ENCODE assay signal across 9 mouse cellular contexts in the genomic region with DNA sequence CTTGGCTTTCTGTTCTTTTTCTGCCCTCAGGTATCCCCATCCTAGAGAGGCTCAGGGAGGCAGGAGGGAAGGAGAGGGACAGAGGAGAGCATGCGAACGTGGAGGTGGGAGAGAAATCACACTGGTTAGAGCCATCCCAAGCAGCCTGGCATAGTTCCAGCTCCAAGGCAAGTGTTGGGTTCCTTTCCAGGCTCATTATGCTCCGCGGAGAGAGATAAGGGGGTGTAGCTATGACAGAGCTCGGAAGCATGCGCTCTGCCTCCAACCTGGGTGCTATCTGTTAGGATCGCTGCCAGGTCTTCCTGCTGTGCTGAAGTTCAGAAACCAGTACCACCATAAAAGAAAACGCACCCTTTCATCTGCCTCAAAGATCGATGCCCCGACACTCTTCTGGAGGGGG. TPM values are rescaled to one million over a fixed set of nuclear protein-coding genes. Genes with fewer than 3 reads are reported as not detected.
DNase-seq lines count a peak whose midpoint lies in the region; ATAC-seq and TF ChIP-seq lines count a peak whose summit lies in the region.
"Had no signal": no experiment of that assay in that cellular context is flagged by ENCODE, and none has a peak within 500 bp of the region (broad histone marks: within the 10 kb centered on the region; RNA-seq: fewer than 3 reads in every experiment).

No protein-coding gene starts in this region.

- H3K27ac ChIP-seq in forebrain, embryonic 14.5 days (ENCODE audit: low read depth, low read length), result no peak overlapping the region
- no peak overlapping the region for H3K27ac ChIP-seq in forebrain, embryonic 10.5 days
- H3K27ac ChIP-seq in left cerebral cortex, adult 2 months, result peak overlapping the region; percentile 33
- no peak overlapping the region for H3K27ac ChIP-seq in stomach, postnatal 0 days (replicated peaks)
- no peak overlapping the region for H3K27ac ChIP-seq in hindbrain, embryonic 16.5 days (ENCODE audit: low read depth, low read length)
- H3K27ac ChIP-seq: hindbrain, embryonic 15.5 days had no signal

- intact Hi-C loops in left cerebral cortex, adult 2 months (cut with DNase I), result no loop called here

- 54% methylated on average over 10 of the region's 10 CpGs for WGBS in forebrain, embryonic 14.5 days
- 84% methylated on average over 10 of the region's 10 CpGs for WGBS in forebrain, embryonic 10.5 days
- WGBS in stomach, postnatal 0 days, result 18% methylated on average over 10 of the region's 10 CpGs
- WGBS in hindbrain, embryonic 16.5 days, result 56% methylated on average over 10 of the region's 10 CpGs

- TF ChIP-seq CTCF in left cerebral cortex, adult 2 months (IDR thresholded peaks at IDR 0.05), result no peak
- no peak for TF ChIP-seq CTCF in stomach, postnatal 0 days (IDR thresholded peaks at IDR 0.05; ENCODE audit: low read depth)

- H3K4me1 ChIP-seq in forebrain, embryonic 14.5 days (ENCODE audit: control insufficient read depth, insufficient read depth, low read length), result peaks cover 3% of the 10 kb centered on the region; the same call in 1 of the 2 replicates
- H3K4me1 ChIP-seq in forebrain, embryonic 10.5 days, result 0 out of 2 replicates have a peak, but pooled peaks cover 6% of the 10 kb centered on the region
- H3K4me1 ChIP-seq in stomach, postnatal 0 days (replicated peaks; ENCODE audit: control insufficient read depth, insufficient read depth), result no peaks in the 10 kb centered on the region
- H3K4me1 ChIP-seq in hindbrain, embryonic 16.5 days (ENCODE audit: control insufficient read depth, insufficient read depth, low read depth, low read length), result no peaks in the 10 kb centered on the region

- no peaks in the 10 kb centered on the region for H3K9me3 ChIP-seq in forebrain, embryonic 14.5 days (replicated peaks; ENCODE audit: control insufficient read depth, low read length)
- H3K9me3 ChIP-seq in forebrain, embryonic 10.5 days, result no peaks in the 10 kb centered on the region
- no peaks in the 10 kb centered on the region for H3K9me3 ChIP-seq in stomach, postnatal 0 days (ENCODE audit: control insufficient read depth, low read length)
- H3K9me3 ChIP-seq in hindbrain, embryonic 16.5 days (ENCODE audit: control insufficient read depth, low read length), result no peaks in the 10 kb centered on the region
- H3K9me3 ChIP-seq: hindbrain, embryonic 15.5 days had no signal

- ATAC-seq in forebrain, embryonic 14.5 days, result no peak
- peak; percentile 61; the same call in 1 of the 2 replicates for ATAC-seq in stomach, postnatal 0 days (ENCODE audit: low FRiP score, low TSS enrichment)
- no peak for ATAC-seq in hindbrain, embryonic 16.5 days

- no peak overlapping the region for H3K4me2 ChIP-seq in forebrain, embryonic 14.5 days (ENCODE audit: low read length)
- no peak overlapping the region for H3K4me2 ChIP-seq in stomach, postnatal 0 days (replicated peaks; ENCODE audit: low read depth)
- no peak overlapping the region for H3K4me2 ChIP-seq in hindbrain, embryonic 16.5 days (ENCODE audit: low read length)
- H3K4me2 ChIP-seq: hindbrain, embryonic 15.5 days had no signal

- H3K27me3 ChIP-seq in forebrain, embryonic 14.5 days (replicated peaks; ENCODE audit: control insufficient read depth, insufficient read depth, low read length), result no peaks in the 10 kb centered on the region
- H3K27me3 ChIP-seq in forebrain, embryonic 10.5 days (ENCODE audit: poor library complexity, severe bottlenecking), result no peaks in the 10 kb centered on the region
- H3K27me3 ChIP-seq in stomach, postnatal 0 days (ENCODE audit: control insufficient read depth, insufficient read depth, low read length), result no peaks in the 10 kb centered on the region
- H3K27me3 ChIP-seq in hindbrain, embryonic 16.5 days (replicated peaks; ENCODE audit: control insufficient read depth, insufficient read depth, low read length), result no peaks in the 10 kb centered on the region
- H3K27me3 ChIP-seq: hindbrain, embryonic 15.5 days had no signal

- DNase-seq in forebrain, embryonic 14.5 days (ENCODE audit: low spot score), result peak; percentile 69
- no peak for DNase-seq in forebrain, embryonic 10.5 days (ENCODE audit: extremely low spot score, low spot score)
- peak; percentile 4 to 6 for DNase-seq in spleen, postnatal 36 days (ENCODE audit: low spot score in 2 of 2)
- DNase-seq in spleen, adult 18-20 months, result no peak
- peak; percentile 64 to 71 for DNase-seq in left cerebral cortex, adult 2 months (ENCODE audit: extremely low spot score in 1 of 2, low spot score in 2 of 2)
- DNase-seq in stomach, postnatal 0 days (ENCODE audit: low spot score), result peak; percentile 47
- DNase-seq in Muller cell, postnatal 12 days (ENCODE audit: inconsistent ontology term), result no peak

- no peak for TF ChIP-seq EP300 in stomach, postnatal 0 days (optimal IDR thresholded peaks at IDR 0.05)

- H3K9ac ChIP-seq in forebrain, embryonic 14.5 days (ENCODE audit: low read length), result no peak overlapping the region
- no peak overlapping the region for H3K9ac ChIP-seq in stomach, postnatal 0 days (ENCODE audit: low read length)
- H3K9ac ChIP-seq in hindbrain, embryonic 16.5 days (ENCODE audit: low read depth, low read length), result no peak overlapping the region
- H3K9ac ChIP-seq: hindbrain, embryonic 15.5 days had no signal

- no peak overlapping the region for H3K4me3 ChIP-seq in forebrain, embryonic 14.5 days (ENCODE audit: low read depth, low read length)
- H3K4me3 ChIP-seq in forebrain, embryonic 10.5 days, result no peak overlapping the region
- no peak overlapping the region for H3K4me3 ChIP-seq in left cerebral cortex, adult 2 months
- H3K4me3 ChIP-seq in stomach, postnatal 0 days (ENCODE audit: low read depth, low read length), result no peak overlapping the region
- no peak overlapping the region for H3K4me3 ChIP-seq in hindbrain, embryonic 16.5 days (ENCODE audit: low read length)
- H3K4me3 ChIP-seq: hindbrain, embryonic 15.5 days had no signal

- no peaks in the 10 kb centered on the region for H3K36me3 ChIP-seq in forebrain, embryonic 14.5 days (ENCODE audit: control insufficient read depth, insufficient read depth, low read length)
- no peaks in the 10 kb centered on the region for H3K36me3 ChIP-seq in forebrain, embryonic 10.5 days (replicated peaks)
- H3K36me3 ChIP-seq in stomach, postnatal 0 days (ENCODE audit: control insufficient read depth, insufficient read depth, low read length), result no peaks in the 10 kb centered on the region
- H3K36me3 ChIP-seq in hindbrain, embryonic 16.5 days (ENCODE audit: control insufficient read depth, insufficient read depth, low read length), result no peaks in the 10 kb centered on the region
- H3K36me3 ChIP-seq: hindbrain, embryonic 15.5 days had no signal

RNA-seq across cellular contexts. Expression of a gene that starts 33.7 kb away (rescaled TPM):
- 8.2 and 9.2 TPM in 2 replicates for polyA plus RNA-seq in forebrain, embryonic 14.5 days (2014; fragmentation: Nextera tagmentation; extraction: Ambion mirVana)
- polyA plus RNA-seq in forebrain, embryonic 10.5 days (2016; fragmentation: Nextera tagmentation; extraction: Ambion mirVana), result 11.4 and 12.9 TPM in 2 replicates
- total RNA-seq in left cerebral cortex, adult 2 months (2021), result 10 to 100 TPM; 15.6 to 16.8 TPM
- 1.8 and 2.1 TPM in 2 replicates for polyA plus RNA-seq in stomach, postnatal 0 days (2015; fragmentation: Nextera tagmentation; extraction: Ambion mirVana)
- polyA plus RNA-seq in hindbrain, embryonic 16.5 days (2015; fragmentation: Nextera tagmentation; extraction: Ambion mirVana), result 9.2 and 11.4 TPM in 2 replicates

RNA-seq across cellular contexts. Expression of a gene that starts 43.0 kb away (rescaled TPM):
- polyA plus RNA-seq in forebrain, embryonic 14.5 days (2014; fragmentation: Nextera tagmentation; extraction: Ambion mirVana), result 14.2 and 24.7 TPM in 2 replicates
- polyA plus RNA-seq in forebrain, embryonic 10.5 days (2016; fragmentation: Nextera tagmentation; extraction: Ambion mirVana), result 7.0 and 9.2 TPM in 2 replicates
- 100 to 1,000 TPM; 162 to 164 TPM for total RNA-seq in left cerebral cortex, adult 2 months (2021)
- 6.6 and 6.8 TPM in 2 replicates for polyA plus RNA-seq in stomach, postnatal 0 days (2015; fragmentation: Nextera tagmentation; extraction: Ambion mirVana)
- 17.0 and 17.9 TPM in 2 replicates for polyA plus RNA-seq in hindbrain, embryonic 16.5 days (2015; fragmentation: Nextera tagmentation; extraction: Ambion mirVana)

Comparison
In these comparisons a context has a peak if more than half of its experiments do, and no peak if none do; other contexts are left out.
1. DNase-seq: peak in forebrain, embryonic 14.5 days (single experiment), spleen, postnatal 36 days (2 of 2), left cerebral cortex, adult 2 months (2 of 2) and stomach, postnatal 0 days (single experiment); none in forebrain, embryonic 10.5 days (single experiment), spleen, adult 18-20 months (0 of 2) and Muller cell, postnatal 12 days (single experiment).